Mouse (Mus musculus) hindbrain, embryonic 14.5 days (tissue): ENCODE measurements around the gene Hist1h2aa. TPM values are rescaled to one million over a fixed set of nuclear protein-coding genes. Genes with fewer than 3 reads are reported as not detected.

ENCODE experiments used
- ATAC-seq: fragments of 200-750 bp; cut with Nextera tagmentation; 2 replicates; pipeline ENCODE4 v1.8.0; 2017; ENCODE audit warnings: moderate number of reproducible peaks, mild to moderate bottlenecking, moderate TSS enrichment, moderate library complexity; ENCODE audit not compliant: low FRiP score
- DNase-seq: peaks from one replicate; pipeline ENCODE4 v3.0.0-alpha.2; 2015; ENCODE audit warnings: low spot score
- H3K27ac ChIP-seq: fragments of 300-500 bp; sonication (generic); 2 replicates; pipeline ENCODE4 v1.5.1; 2014; ENCODE audit warnings: mild to moderate bottlenecking, moderate library complexity
- H3K27me3 ChIP-seq: fragments of 300-500 bp; sonication (generic); 2 replicates; pipeline ENCODE4 v1.6.1; 2014; ENCODE audit warnings: mild to moderate bottlenecking, low read length, mixed read lengths; ENCODE audit not compliant: control insufficient read depth, insufficient read depth
- H3K36me3 ChIP-seq: fragments of 300-500 bp; sonication (generic); replicated peaks from 2 replicates; pipeline ENCODE4 v1.6.1; 2014; ENCODE audit not compliant: control insufficient read depth, insufficient read depth
- H3K4me1 ChIP-seq: fragments of 300-500 bp; sonication (generic); replicated peaks from 2 replicates; pipeline ENCODE4 v1.6.1; 2014; ENCODE audit warnings: antibody characterized with exemption, low read length, mixed read lengths; ENCODE audit not compliant: control insufficient read depth, insufficient read depth
- H3K4me2 ChIP-seq: fragments of 300-500 bp; sonication (generic); replicated peaks from 2 replicates; pipeline ENCODE4 v1.6.1; 2014; ENCODE audit warnings: mild to moderate bottlenecking, moderate library complexity
- H3K4me3 ChIP-seq: fragments of 300-500 bp; sonication (generic); replicated peaks from 2 replicates; pipeline ENCODE4 v1.5.1; 2014; ENCODE audit warnings: mild to moderate bottlenecking, low read length
- H3K9ac ChIP-seq: fragments of 300-500 bp; sonication (generic); 2 replicates; pipeline ENCODE4 v1.6.1; 2014
- H3K9me3 ChIP-seq: fragments of 300-500 bp; sonication (generic); 2 replicates; pipeline ENCODE4 v1.6.1; 2016; ENCODE audit warnings: low read length; ENCODE audit not compliant: control insufficient read depth
- WGBS: fragments of 180-500 bp; shearing (Covaris S2); extraction: QIAGEN DNeasy Blood & Tissue Kit; methylation state at CpG from one replicate; pipeline ENCODE4 v1.1.7; 2014; 5-methylcytosine and 5-hydroxymethylcytosine counted together
- polyA plus RNA-seq: library from polyadenylated mRNA; unstranded; fragments of >200 nt; fragmentation: Nextera tagmentation; extraction: Ambion mirVana; gene quantifications from 2 replicates; pipeline ENCODE4 v1.2.1, GENCODE M21; 2014

Gene Hist1h2aa
- polyA plus RNA-seq, 1 experiment from 2014 or later: not detected

DNA sequence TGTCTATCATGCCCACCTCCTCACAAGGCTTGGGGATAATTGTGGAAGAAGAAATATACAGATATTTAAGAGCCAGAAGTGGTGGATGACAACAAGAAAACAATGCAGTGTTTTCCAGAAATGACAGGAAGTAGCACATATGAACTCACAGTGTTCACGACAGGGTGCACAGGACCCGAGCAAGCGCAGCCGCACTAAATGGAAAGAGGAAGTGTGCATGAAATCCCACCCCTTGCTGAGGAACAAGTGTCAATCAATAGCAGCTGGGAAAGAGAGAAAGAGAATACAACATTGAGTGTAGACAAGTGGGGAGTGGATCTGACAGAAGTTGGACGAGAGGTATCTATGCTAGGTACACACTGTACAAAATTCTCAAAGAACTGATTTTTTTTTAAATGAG lies 22.9 kb upstream of the Hist1h2aa start:
- H3K36me3 ChIP-seq: no peaks in the 10 kb centered on the region
- no peaks in the 10 kb centered on the region for H3K9me3 ChIP-seq
- no peak overlapping the region for H3K4me2 ChIP-seq
- ATAC-seq (no peak), DNase-seq (no peak)
- H3K9ac ChIP-seq: no peak overlapping the region
- H3K27me3 ChIP-seq: no peaks in the 10 kb centered on the region
- H3K27ac ChIP-seq: no peak overlapping the region
- 87% methylated on average over 5 of the region's 5 CpGs for WGBS
- H3K4me1 ChIP-seq: no peaks in the 10 kb centered on the region
- H3K4me3 ChIP-seq: no peak overlapping the region

DNA sequence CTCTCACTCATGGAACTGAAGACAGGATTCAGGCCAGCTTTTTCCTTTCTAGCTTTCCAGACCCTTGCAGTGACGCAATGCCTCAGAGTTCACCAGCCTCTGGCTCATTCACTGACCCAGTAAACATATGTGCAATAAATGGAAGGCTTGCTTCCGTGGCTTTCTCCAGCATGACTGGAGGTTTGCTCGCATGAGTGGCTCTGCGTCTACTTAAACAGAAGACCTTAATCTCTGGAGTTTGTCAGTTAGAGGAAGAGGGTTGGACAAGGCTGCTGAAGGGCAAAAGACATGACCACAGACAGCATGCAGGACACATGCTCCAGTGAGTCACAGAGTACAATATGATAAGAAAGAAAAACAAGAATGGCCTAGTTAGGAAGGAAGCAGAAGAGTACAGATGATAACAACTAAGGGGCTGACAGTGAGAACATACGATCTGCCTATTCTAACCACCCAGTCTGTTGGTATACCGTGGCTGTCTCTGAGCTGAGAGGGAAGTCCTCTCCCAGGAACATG lies 20.4 kb upstream of the Hist1h2aa start:
- H3K9me3 ChIP-seq: no peaks in the 10 kb centered on the region
- H3K36me3 ChIP-seq: no peaks in the 10 kb centered on the region
- WGBS: 56% methylated on average over 6 of the region's 6 CpGs
- no peaks in the 10 kb centered on the region for H3K27me3 ChIP-seq
- H3K4me1 ChIP-seq: no peaks in the 10 kb centered on the region
- no peak overlapping the region for H3K4me3 ChIP-seq
- H3K4me2 ChIP-seq: no peak overlapping the region
- H3K9ac ChIP-seq: no peak overlapping the region
- H3K27ac ChIP-seq: no peak overlapping the region
- DNase-seq (no peak), ATAC-seq (no peak)

DNA sequence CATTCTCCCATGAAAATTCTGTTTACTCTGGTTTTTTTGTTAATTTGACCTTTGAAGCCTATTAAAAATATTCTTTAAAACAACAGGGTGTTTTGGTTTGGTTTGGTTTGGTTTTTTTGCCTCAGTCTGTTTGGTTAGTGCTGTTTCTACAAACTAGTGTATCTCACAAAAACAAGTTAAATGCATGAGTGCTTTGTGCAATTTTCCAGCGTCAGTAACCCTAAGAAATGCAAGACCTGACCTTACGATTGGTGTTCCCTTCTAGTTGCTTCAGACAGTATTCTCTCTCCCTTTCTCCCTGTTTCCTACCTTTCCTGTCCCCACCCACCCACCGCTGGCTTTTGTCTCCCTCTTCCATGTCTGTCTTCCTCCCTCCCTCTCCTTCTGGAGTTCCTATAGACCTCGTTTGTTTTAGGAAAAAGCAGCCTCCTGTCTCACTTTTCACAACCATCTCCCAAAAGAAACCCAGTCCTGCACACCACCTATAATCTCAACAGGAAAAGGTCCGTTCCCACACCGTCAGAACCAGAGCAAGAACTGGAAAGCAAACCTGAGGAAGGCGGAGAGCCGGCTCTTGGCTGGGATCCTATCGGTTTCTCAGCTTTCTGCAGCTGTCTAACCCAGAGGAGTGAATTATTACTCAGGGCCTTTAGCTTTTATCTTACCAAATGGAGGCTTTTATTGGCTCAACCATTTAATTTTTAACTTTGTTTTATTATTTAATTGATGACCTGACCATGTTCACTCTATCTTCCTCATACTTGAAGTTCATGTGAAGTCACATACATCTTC lies 19.7 kb upstream of the Hist1h2aa start, which contains the start of gene Slc17a4:
TSS of gene Slc17a4 (minus strand) at position 634 of the 792 bp plus-strand sequence.
- H3K27ac ChIP-seq: no peak within 1 kb of the TSS
- H3K4me3 ChIP-seq: no peak within 1 kb of the TSS
- no peaks in the 10 kb centered on the region for H3K9me3 ChIP-seq
- DNase-seq: no peak
- H3K27me3 ChIP-seq: no peaks in the 10 kb centered on the region
- no peak within 1 kb of the TSS for H3K4me2 ChIP-seq
- no peaks in the 10 kb centered on the region for H3K36me3 ChIP-seq
- 68% methylated on average over 9 of the region's 9 CpGs for WGBS
- no peak within 1 kb of the TSS for H3K9ac ChIP-seq
- ATAC-seq: no peak
- H3K4me1 ChIP-seq: no peaks in the 10 kb centered on the region

GRCm38 (mm10) chr13:23916132-23916531 lies 18.1 kb upstream of the Hist1h2aa start:
- no peaks in the 10 kb centered on the region for H3K27me3 ChIP-seq
- no peak overlapping the region for H3K27ac ChIP-seq
- H3K4me1 ChIP-seq: no peaks in the 10 kb centered on the region
- ATAC-seq (no peak), DNase-seq (no peak)
- 68% methylated on average over 1 of the region's 1 CpGs for WGBS
- H3K36me3 ChIP-seq: no peaks in the 10 kb centered on the region
- H3K4me3 ChIP-seq: no peak overlapping the region
- no peaks in the 10 kb centered on the region for H3K9me3 ChIP-seq
- no peak overlapping the region for H3K4me2 ChIP-seq
- no peak overlapping the region for H3K9ac ChIP-seq

GRCm38 (mm10) chr13:23917674-23918073 lies 16.6 kb upstream of the Hist1h2aa start:
- Histone ChIP-seq H3K9ac (no peak overlapping the region), H3K27me3 (no peaks in the 10 kb centered on the region), H3K36me3 (no peaks in the 10 kb centered on the region), H3K4me2 (no peak overlapping the region), H3K27ac (no peak overlapping the region), H3K4me1 (no peaks in the 10 kb centered on the region), H3K4me3 (no peak overlapping the region), H3K9me3 (no peaks in the 10 kb centered on the region)
- no peak for DNase-seq
- WGBS: 80% methylated on average over 4 of the region's 4 CpGs
- no peak for ATAC-seq

DNA sequence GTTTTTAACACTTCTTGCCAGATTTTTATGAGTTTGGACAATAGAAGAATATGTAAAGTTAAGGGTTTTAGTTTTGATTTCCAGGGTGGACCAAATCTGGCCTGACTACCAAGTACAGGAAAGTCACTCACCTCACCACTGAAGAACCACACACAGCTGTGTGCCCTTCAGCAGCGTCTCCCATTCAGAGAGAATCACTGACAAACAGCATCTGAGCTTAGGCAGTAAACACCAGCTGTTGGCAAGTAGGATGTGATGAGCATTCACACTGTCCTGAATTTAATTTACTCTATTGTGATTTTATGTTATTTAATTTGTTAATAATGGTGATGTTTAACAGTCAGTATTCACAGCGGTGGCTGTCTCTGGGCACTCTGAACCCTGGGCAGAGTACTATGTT lies 8.5 kb upstream of the Hist1h2aa start:
- no peak overlapping the region for H3K4me2 ChIP-seq
- H3K27me3 ChIP-seq: no peaks in the 10 kb centered on the region
- H3K36me3 ChIP-seq: no peaks in the 10 kb centered on the region
- H3K9me3 ChIP-seq: no peaks in the 10 kb centered on the region
- DNase-seq (no peak), ATAC-seq (no peak)
- no peak overlapping the region for H3K9ac ChIP-seq
- H3K4me3 ChIP-seq: no peak overlapping the region
- H3K27ac ChIP-seq: no peak overlapping the region
- H3K4me1 ChIP-seq: no peaks in the 10 kb centered on the region
- 75% methylated on average over 2 of the region's 2 CpGs for WGBS

DNA sequence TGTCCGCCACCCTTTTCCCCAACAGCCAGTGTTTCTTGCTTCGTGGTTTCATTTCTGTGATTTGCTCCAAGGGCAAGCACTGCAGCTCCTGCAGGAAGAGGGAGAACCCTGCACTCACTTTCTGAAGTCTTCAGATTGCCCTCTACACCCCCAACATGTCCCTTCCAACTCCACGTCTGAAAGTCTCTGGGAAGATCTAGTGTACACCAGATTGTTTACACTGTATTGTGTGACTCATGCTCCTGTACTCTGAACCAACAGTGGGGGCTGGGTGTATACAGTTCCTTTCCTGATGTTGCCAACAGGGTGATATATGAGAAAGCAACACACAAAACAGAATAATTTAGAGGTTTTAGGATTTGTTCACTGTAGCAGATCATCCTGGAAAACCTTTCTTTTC lies 5.6 kb upstream of the Hist1h2aa start:
- Histone ChIP-seq H3K27ac (no peak overlapping the region), H3K36me3 (no peaks in the 10 kb centered on the region), H3K4me1 (no peaks in the 10 kb centered on the region), H3K9me3 (no peaks in the 10 kb centered on the region), H3K4me3 (no peak overlapping the region), H3K4me2 (no peak overlapping the region), H3K27me3 (no peaks in the 10 kb centered on the region), H3K9ac (no peak overlapping the region)
- 74% methylated on average over 3 of the region's 3 CpGs for WGBS
- ATAC-seq (no peak), DNase-seq (no peak)

- H3K27ac ChIP-seq: no peak overlapping the region
- ATAC-seq: no peak
- DNase-seq: no peak
- H3K9me3 ChIP-seq: no peaks in the 10 kb centered on the region
- no peaks in the 10 kb centered on the region for H3K27me3 ChIP-seq
- no peaks in the 10 kb centered on the region for H3K36me3 ChIP-seq
- no peak overlapping the region for H3K9ac ChIP-seq
- H3K4me1 ChIP-seq: no peaks in the 10 kb centered on the region
- H3K4me3 ChIP-seq: no peak overlapping the region
- H3K4me2 ChIP-seq: no peak overlapping the region
- 93% methylated on average over 9 of the region's 9 CpGs for WGBS
Measured at GRCm38 (mm10) chr13:23930461-23930860, 3.8 kb upstream of the Hist1h2aa start.

DNA sequence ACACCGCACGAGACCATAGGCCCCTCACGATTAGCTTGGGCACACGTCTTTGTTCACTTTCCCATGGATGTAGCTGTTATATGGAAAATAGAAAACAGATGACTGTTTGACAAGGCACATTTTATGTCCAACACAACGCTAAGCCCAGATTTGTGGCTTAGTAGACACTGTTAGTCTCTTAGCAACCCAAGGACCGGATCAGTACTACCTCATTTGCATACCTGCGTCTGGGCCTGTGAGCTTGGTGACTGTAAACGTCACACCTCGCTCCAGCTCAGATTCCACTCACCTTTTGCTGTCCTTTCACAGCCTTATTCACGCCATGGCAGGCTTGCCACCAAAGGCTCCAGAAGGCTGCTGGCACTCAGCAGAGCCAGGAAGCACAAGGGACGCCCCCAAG lies 3.4 kb upstream of the Hist1h2aa start:
- Histone ChIP-seq H3K27ac (no peak overlapping the region), H3K4me1 (no peaks in the 10 kb centered on the region), H3K9ac (no peak overlapping the region), H3K4me2 (no peak overlapping the region), H3K9me3 (no peaks in the 10 kb centered on the region), H3K27me3 (no peaks in the 10 kb centered on the region), H3K4me3 (no peak overlapping the region), H3K36me3 (no peaks in the 10 kb centered on the region)
- ATAC-seq (no peak), DNase-seq (no peak)
- WGBS: 77% methylated on average over 11 of the region's 11 CpGs
